Mouse (Mus musculus) liver, embryonic 11.5 days (tissue): ENCODE results near the gene Zfp2. TPM values are rescaled to one million over a fixed set of nuclear protein-coding genes. Genes with fewer than 3 reads are reported as not detected.

Experiments used
- polyA plus RNA-seq: library from polyadenylated mRNA; unstranded; fragments of >200 nt; fragmentation: Nextera tagmentation; extraction: Ambion mirVana; gene quantifications from 2 replicates; pipeline ENCODE4 v1.2.1, GENCODE M21; 2014

Gene Zfp2
- polyA plus RNA-seq, 1 experiment from 2014 or later = 10.6 TPM

Other genes starting within 250 kb of the Zfp2 start
- gene Zfp354c, start 88.4 kb downstream of the Zfp2 start, polyA plus RNA-seq = 9.8 and 11.2 TPM in 2 replicates
- 0.09 and 0.36 TPM in 2 replicates for gene Zfp879, start 74.6 kb downstream of the Zfp2 start, polyA plus RNA-seq
- gene Grm6, start 65.5 kb downstream of the Zfp2 start, polyA plus RNA-seq = 0.12 TPM in 1 of 2 replicates, not detected in the other
- gene Zfp454, start 28.5 kb downstream of the Zfp2 start, polyA plus RNA-seq = 2.8 and 4.0 TPM in 2 replicates
- 0.47 and 0.51 TPM in 2 replicates for gene Zfp354b, start 15.5 kb upstream of the Zfp2 start, polyA plus RNA-seq
- not detected in 2 replicates for gene 4933414I15Rik, start 27.6 kb upstream of the Zfp2 start, polyA plus RNA-seq
- gene Prop1, start 37.6 kb upstream of the Zfp2 start, polyA plus RNA-seq = not detected in 2 replicates
- gene Olfr1378, start 50.4 kb upstream of the Zfp2 start, polyA plus RNA-seq = not detected in 2 replicates
- gene Olfr1377, start 65.8 kb upstream of the Zfp2 start, polyA plus RNA-seq = not detected in 2 replicates
- not detected in 2 replicates for gene Olfr51, start 87.4 kb upstream of the Zfp2 start, polyA plus RNA-seq
- not detected in 2 replicates for gene Olfr54, start 98.1 kb upstream of the Zfp2 start, polyA plus RNA-seq
- not detected in 2 replicates for gene Olfr1375, start 131.9 kb upstream of the Zfp2 start, polyA plus RNA-seq
- gene Zfp354a, start 143.1 kb upstream of the Zfp2 start, polyA plus RNA-seq = 4.1 and 4.5 TPM in 2 replicates